Mouse (Mus musculus): ENCODE measurements around the gene Alg9.

GRCm38 (mm10) chr9:50819716-50820115, 44.9 kb downstream of the Alg9 start:
- TF ChIP-seq CTCF (IDR thresholded peaks at IDR 0.05; ENCODE audit: control insufficient read depth, insufficient read depth, insufficient read length) (no peak), USF1 (IDR thresholded peaks at IDR 0.05; ENCODE audit: low read depth) (no peak), MAX (IDR thresholded peaks at IDR 0.05) (no peak), MYOG (IDR thresholded peaks at IDR 0.05; ENCODE audit: control insufficient read depth, extremely low read depth, insufficient read length) (no peak), CEBPB (IDR thresholded peaks at IDR 0.05; ENCODE audit: low read depth) (no peak), FOSL1 (IDR thresholded peaks at IDR 0.05; ENCODE audit: insufficient read depth, low read length, poor library complexity, severe bottlenecking) (no peak)

All from C2C12 (cell line).